Mouse (Mus musculus): ENCODE measurements around the gene Dennd1b. TPM values are rescaled to one million over a fixed set of nuclear protein-coding genes. Genes with fewer than 3 reads are reported as not detected.

Gene Dennd1b
- polyA plus RNA-seq, 1 experiment from 2014 or later = 13.5 TPM

DNA sequence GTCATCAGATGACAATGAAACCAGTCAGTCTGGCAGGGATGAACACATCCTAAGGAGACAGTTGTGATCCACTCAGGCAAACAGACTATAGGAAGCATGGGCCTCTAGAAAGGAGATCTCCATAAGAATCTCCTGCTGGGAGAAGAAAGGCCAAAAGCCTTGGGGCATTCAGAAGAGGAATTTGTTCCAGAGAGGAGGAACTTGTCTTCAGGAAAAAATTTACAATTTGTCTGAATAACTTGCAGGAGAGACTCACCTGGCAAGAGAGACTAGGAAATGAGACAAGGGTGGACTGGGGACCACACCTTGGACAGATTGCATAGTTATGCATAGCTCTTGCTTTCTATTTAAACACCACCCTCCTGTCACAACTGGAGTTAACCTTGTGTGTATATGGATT lies 6.7 kb upstream of the Dennd1b start:
- ATAC-seq (replicated peaks; ENCODE audit: low FRiP score) = no peak
- no peaks in the 10 kb centered on the region for H3K4me1 ChIP-seq (replicated peaks; ENCODE audit: control insufficient read depth, insufficient read depth, low read length)

DNA sequence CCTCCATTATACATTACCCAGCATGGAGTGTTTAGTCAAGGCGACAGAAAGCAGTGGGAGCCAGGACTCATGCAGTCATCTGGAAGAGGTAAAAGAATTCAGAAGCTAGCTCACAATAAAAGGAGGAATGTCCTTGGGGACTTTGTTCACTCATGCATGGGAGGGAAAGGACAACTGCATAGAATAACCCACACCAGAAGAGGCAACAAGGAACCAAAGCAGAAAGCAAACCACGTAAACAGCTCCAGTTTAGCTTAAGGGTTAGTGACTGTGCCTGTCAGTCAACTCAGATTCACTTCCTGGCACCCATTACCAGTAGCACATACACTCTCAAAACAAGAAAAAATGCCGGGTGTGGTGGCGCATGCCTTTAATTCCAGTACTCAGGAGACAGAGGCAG lies 6.1 kb upstream of the Dennd1b start:
- H3K27me3 ChIP-seq (ENCODE audit: control insufficient read depth, insufficient read depth, low read length) = no peaks in the 10 kb centered on the region
- ATAC-seq (replicated peaks; ENCODE audit: low FRiP score) = 0 out of 2 replicates have a peak, but pooled peaks have one; percentile 34
- no peak for DNase-seq (ENCODE audit: low spot score)

More for the DNA sequence above, 6.7 kb upstream of the Dennd1b start:
- no peak overlapping the region for H3K9ac ChIP-seq (ENCODE audit: low read length)
- no peak overlapping the region for H3K4me2 ChIP-seq (ENCODE audit: low read depth, low read length, severe bottlenecking)
- H3K4me3 ChIP-seq (ENCODE audit: low read depth, low read length) = no peak overlapping the region
- H3K27me3 ChIP-seq (ENCODE audit: control insufficient read depth, insufficient read depth, low read length) = no peaks in the 10 kb centered on the region
- no peak for DNase-seq (ENCODE audit: low spot score)
- no peak overlapping the region for H3K27ac ChIP-seq (ENCODE audit: low read depth, low read length)
- no peaks in the 10 kb centered on the region for H3K36me3 ChIP-seq (ENCODE audit: control insufficient read depth, insufficient read depth, low read length)
- no peaks in the 10 kb centered on the region for H3K9me3 ChIP-seq (ENCODE audit: control insufficient read depth, low read length)

GRCm38 (mm10) chr1:138958863-138959262 lies 4.4 kb upstream of the Dennd1b start:
- Histone ChIP-seq H3K9ac (ENCODE audit: low read length) (no peak overlapping the region), H3K4me1 (replicated peaks; ENCODE audit: control insufficient read depth, insufficient read depth, low read length) (0 out of 2 replicates have a peak, but pooled peaks cover 4% of the 10 kb centered on the region), H3K4me2 (ENCODE audit: low read depth, low read length, severe bottlenecking) (no peak overlapping the region), H3K27ac (ENCODE audit: low read depth, low read length) (no peak overlapping the region), H3K9me3 (ENCODE audit: control insufficient read depth, low read length) (no peaks in the 10 kb centered on the region), H3K27me3 (ENCODE audit: control insufficient read depth, insufficient read depth, low read length) (no peaks in the 10 kb centered on the region), H3K4me3 (ENCODE audit: low read depth, low read length) (no peak overlapping the region), H3K36me3 (ENCODE audit: control insufficient read depth, insufficient read depth, low read length) (no peaks in the 10 kb centered on the region)
- ATAC-seq (replicated peaks; ENCODE audit: low FRiP score) (no peak), DNase-seq (ENCODE audit: low spot score) (no peak)
- 55% methylated on average over 3 of the region's 3 CpGs for WGBS

More for the DNA sequence above, 6.1 kb upstream of the Dennd1b start:
- Histone ChIP-seq H3K36me3 (ENCODE audit: control insufficient read depth, insufficient read depth, low read length) (no peaks in the 10 kb centered on the region), H3K4me2 (ENCODE audit: low read depth, low read length, severe bottlenecking) (no peak overlapping the region), H3K9ac (ENCODE audit: low read length) (no peak overlapping the region), H3K4me3 (ENCODE audit: low read depth, low read length) (no peak overlapping the region), H3K4me1 (replicated peaks; ENCODE audit: control insufficient read depth, insufficient read depth, low read length) (no peaks in the 10 kb centered on the region), H3K27ac (ENCODE audit: low read depth, low read length) (no peak overlapping the region), H3K9me3 (ENCODE audit: control insufficient read depth, low read length) (no peaks in the 10 kb centered on the region)
- WGBS = 42% methylated on average over 4 of the region's 4 CpGs

DNA sequence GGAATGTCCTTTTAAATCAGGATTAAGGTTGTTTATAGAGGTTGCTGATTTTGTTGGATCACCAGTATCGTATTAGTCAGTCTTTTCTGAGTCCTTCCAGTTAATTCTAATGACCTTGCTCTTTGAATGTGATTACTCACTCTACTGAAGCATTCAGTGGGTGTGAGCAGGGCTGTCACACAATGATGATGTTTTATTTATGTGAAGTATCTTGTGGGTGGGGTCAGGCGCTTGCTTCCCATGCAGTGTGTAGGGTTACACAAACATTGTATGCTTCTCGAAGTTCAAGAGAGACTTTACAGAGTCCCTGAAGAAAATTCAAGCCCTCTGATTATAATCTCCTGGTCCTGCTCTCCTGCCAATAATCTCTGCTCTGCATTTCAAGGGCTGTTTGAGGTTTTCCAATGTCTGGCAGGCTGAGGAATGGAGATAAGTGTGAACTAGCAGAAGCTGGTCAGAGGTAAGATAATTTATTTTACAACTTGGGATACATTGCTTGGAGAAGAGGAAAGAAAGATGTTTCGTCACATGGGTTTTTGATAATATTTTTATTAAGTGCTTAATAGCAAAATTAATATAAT lies 3.2 kb upstream of the Dennd1b start:
- no peak overlapping the region for H3K27ac ChIP-seq (ENCODE audit: low read depth, low read length)
- no peak overlapping the region for H3K4me3 ChIP-seq (ENCODE audit: low read depth, low read length)
- H3K4me2 ChIP-seq (ENCODE audit: low read depth, low read length, severe bottlenecking) = no peak overlapping the region
- ATAC-seq (replicated peaks; ENCODE audit: low FRiP score) (no peak), DNase-seq (ENCODE audit: low spot score) (no peak)
- H3K36me3 ChIP-seq (ENCODE audit: control insufficient read depth, insufficient read depth, low read length) = no peaks in the 10 kb centered on the region
- no peak overlapping the region for H3K9ac ChIP-seq (ENCODE audit: low read length)
- no peaks in the 10 kb centered on the region for H3K27me3 ChIP-seq (ENCODE audit: control insufficient read depth, insufficient read depth, low read length)
- H3K4me1 ChIP-seq (replicated peaks; ENCODE audit: control insufficient read depth, insufficient read depth, low read length) = 0 out of 2 replicates have a peak, but pooled peaks cover 4% of the 10 kb centered on the region
- H3K9me3 ChIP-seq (ENCODE audit: control insufficient read depth, low read length) = no peaks in the 10 kb centered on the region
- WGBS = 84% methylated on average over 4 of the region's 4 CpGs

DNA sequence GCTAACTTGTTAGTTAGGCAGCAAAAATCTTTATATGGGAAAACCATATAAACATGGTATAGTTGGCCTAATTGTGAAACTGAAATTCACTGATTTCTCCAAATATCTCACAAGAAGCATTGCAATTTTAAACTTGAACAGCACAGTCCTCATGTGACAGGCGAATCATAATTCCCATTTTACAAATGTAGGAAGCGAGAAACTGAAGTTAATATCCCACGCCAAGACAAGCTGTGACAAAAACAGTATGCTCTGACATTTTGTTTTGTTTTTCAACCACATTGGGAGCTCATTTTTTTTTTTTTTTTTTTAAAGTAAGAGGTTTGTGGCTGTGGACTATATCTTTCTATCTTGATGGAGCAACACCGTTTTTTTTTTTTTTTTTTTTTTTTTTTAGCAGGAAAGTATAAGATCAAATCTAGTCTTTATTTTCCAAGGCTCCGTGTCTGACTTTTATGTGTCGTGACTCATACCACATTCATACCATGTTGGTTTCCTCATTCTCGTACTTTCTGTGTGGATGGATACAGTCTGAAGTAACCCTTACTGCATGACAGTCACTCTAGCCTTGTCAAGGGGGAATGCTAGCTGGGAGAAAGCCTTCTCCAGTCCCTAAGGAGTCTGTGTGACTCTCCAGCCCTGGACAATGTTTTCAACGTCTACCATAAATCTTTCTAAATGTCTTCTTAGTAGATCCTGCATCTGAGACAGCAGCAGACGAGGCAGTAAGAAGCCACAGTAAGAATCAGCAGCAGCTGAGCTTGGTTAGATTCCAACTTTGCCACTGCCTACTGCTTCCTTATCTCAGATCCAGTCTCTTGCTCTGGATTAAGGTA lies 751 bp upstream of the Dennd1b start:
- no peaks in the 10 kb centered on the region for H3K36me3 ChIP-seq (ENCODE audit: control insufficient read depth, insufficient read depth, low read length)
- peak overlapping the region; percentile 85 for H3K4me3 ChIP-seq (ENCODE audit: low read depth, low read length)
- DNase-seq (ENCODE audit: low spot score) = no peak
- peak overlapping the region; percentile 68 for H3K4me2 ChIP-seq (ENCODE audit: low read depth, low read length, severe bottlenecking)
- H3K4me1 ChIP-seq (replicated peaks; ENCODE audit: control insufficient read depth, insufficient read depth, low read length) = 0 out of 2 replicates have a peak, but pooled peaks cover 4% of the 10 kb centered on the region
- WGBS = 59% methylated on average over 9 of the region's 9 CpGs
- ATAC-seq (replicated peaks; ENCODE audit: low FRiP score) = no peak
- no peaks in the 10 kb centered on the region for H3K27me3 ChIP-seq (ENCODE audit: control insufficient read depth, insufficient read depth, low read length)
- no peak overlapping the region for H3K27ac ChIP-seq (ENCODE audit: low read depth, low read length)
- peak overlapping the region; percentile 92; the same call in 1 of the 2 replicates for H3K9ac ChIP-seq (ENCODE audit: low read length)
- H3K9me3 ChIP-seq (ENCODE audit: control insufficient read depth, low read length) = no peaks in the 10 kb centered on the region

DNA sequence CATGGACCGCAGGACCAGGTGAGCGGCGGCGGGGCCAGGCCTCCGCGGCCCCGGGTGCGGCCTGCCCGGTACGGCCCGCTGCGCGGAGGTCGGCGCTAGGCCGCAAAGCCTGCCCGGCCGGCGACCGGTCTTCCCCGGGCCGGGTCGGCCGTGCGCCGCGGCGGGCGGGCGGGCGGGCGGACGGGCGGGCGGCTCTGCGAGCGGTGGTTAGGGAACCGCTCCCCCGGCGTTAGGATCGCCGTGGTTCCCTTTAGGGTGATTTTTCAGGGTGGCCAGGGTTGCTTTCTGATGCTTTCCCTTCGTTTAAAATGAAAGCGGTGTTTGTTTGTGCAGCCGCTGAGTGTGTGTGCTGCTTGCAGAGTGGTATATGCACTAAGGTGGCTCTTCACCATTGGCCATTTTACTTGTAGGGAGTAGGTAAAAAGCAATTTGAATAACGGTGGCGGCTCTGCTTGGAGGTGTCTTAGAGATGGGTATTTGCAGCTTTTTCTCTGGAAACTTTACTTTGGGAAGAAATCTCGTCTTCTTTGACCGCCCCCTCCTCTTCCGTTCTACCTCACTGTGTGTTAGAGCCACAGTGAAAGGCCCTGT lies 728 bp downstream of the Dennd1b start:
- Histone ChIP-seq H3K27me3 (ENCODE audit: control insufficient read depth, insufficient read depth, low read length) (no peaks in the 10 kb centered on the region), H3K9me3 (ENCODE audit: control insufficient read depth, low read length) (no peaks in the 10 kb centered on the region), H3K4me1 (replicated peaks; ENCODE audit: control insufficient read depth, insufficient read depth, low read length) (0 out of 2 replicates have a peak, but pooled peaks cover 4% of the 10 kb centered on the region), H3K4me3 (ENCODE audit: low read depth, low read length) (peak overlapping the region; percentile 85), H3K4me2 (ENCODE audit: low read depth, low read length, severe bottlenecking) (peak overlapping the region; percentile 68), H3K36me3 (ENCODE audit: control insufficient read depth, insufficient read depth, low read length) (no peaks in the 10 kb centered on the region), H3K9ac (ENCODE audit: low read length) (peak overlapping the region; percentile 92), H3K27ac (ENCODE audit: low read depth, low read length) (peak overlapping the region; percentile 76)
- DNase-seq (ENCODE audit: low spot score) (peak; percentile 75), ATAC-seq (replicated peaks; ENCODE audit: low FRiP score) (peak; percentile 85)
- WGBS = under 1% methylated on average over 12 of the region's 50 CpGs

GRCm38 (mm10) chr1:138965069-138965468 lies 1.8 kb downstream of the Dennd1b start:
- ATAC-seq (replicated peaks; ENCODE audit: low FRiP score) (no peak), DNase-seq (ENCODE audit: low spot score) (no peak)
- H3K36me3 ChIP-seq (ENCODE audit: control insufficient read depth, insufficient read depth, low read length) = no peaks in the 10 kb centered on the region
- no peaks in the 10 kb centered on the region for H3K9me3 ChIP-seq (ENCODE audit: control insufficient read depth, low read length)
- H3K4me1 ChIP-seq (replicated peaks; ENCODE audit: control insufficient read depth, insufficient read depth, low read length) = 0 out of 2 replicates have a peak, but pooled peaks cover 4% of the 10 kb centered on the region
- no peaks in the 10 kb centered on the region for H3K27me3 ChIP-seq (ENCODE audit: control insufficient read depth, insufficient read depth, low read length)
- no peak overlapping the region for H3K9ac ChIP-seq (ENCODE audit: low read length)
- no peak overlapping the region for H3K4me3 ChIP-seq (ENCODE audit: low read depth, low read length)
- no peak overlapping the region for H3K27ac ChIP-seq (ENCODE audit: low read depth, low read length)
- no peak overlapping the region for H3K4me2 ChIP-seq (ENCODE audit: low read depth, low read length, severe bottlenecking)

GRCm38 (mm10) chr1:138965511-138965910 lies 2.3 kb downstream of the Dennd1b start:
- H3K9me3 ChIP-seq (ENCODE audit: control insufficient read depth, low read length) = no peaks in the 10 kb centered on the region
- H3K4me2 ChIP-seq (ENCODE audit: low read depth, low read length, severe bottlenecking) = no peak overlapping the region
- no peak overlapping the region for H3K27ac ChIP-seq (ENCODE audit: low read depth, low read length)
- ATAC-seq (replicated peaks; ENCODE audit: low FRiP score) (no peak), DNase-seq (ENCODE audit: low spot score) (no peak)
- H3K4me1 ChIP-seq (replicated peaks; ENCODE audit: control insufficient read depth, insufficient read depth, low read length) = 0 out of 2 replicates have a peak, but pooled peaks cover 4% of the 10 kb centered on the region
- no peak overlapping the region for H3K9ac ChIP-seq (ENCODE audit: low read length)
- H3K36me3 ChIP-seq (ENCODE audit: control insufficient read depth, insufficient read depth, low read length) = no peaks in the 10 kb centered on the region
- no peaks in the 10 kb centered on the region for H3K27me3 ChIP-seq (ENCODE audit: control insufficient read depth, insufficient read depth, low read length)
- no peak overlapping the region for H3K4me3 ChIP-seq (ENCODE audit: low read depth, low read length)
- 86% methylated on average over 2 of the region's 2 CpGs for WGBS
